Mouse (Mus musculus) liver, embryonic 11.5 days (tissue): Measurements from ENCODE around the gene Rap1b. TPM values are rescaled to one million over a fixed set of nuclear protein-coding genes. Genes with fewer than 3 reads are reported as not detected.

Experiments
- ATAC-seq: fragments of 200-750 bp; cut with Nextera tagmentation; replicated peaks from 2 replicates; pipeline ENCODE4 v1.8.0; 2017; ENCODE audit warnings: moderate number of reproducible peaks, mild to moderate bottlenecking, moderate TSS enrichment, moderate library complexity; ENCODE audit not compliant: low FRiP score
- DNase-seq: peaks from one replicate; pipeline ENCODE4 v3.0.0-alpha.2; 2017; ENCODE audit warnings: low spot score
- H3K27ac ChIP-seq: fragments of 300-500 bp; sonication (generic); 2 replicates; pipeline ENCODE4 v1.5.1; 2014; ENCODE audit warnings: mild to moderate bottlenecking, low read depth, low read length, control low read depth
- H3K27me3 ChIP-seq: fragments of 300-500 bp; sonication (generic); replicated peaks from 2 replicates; pipeline ENCODE4 v1.6.1; 2014; ENCODE audit warnings: low read length, mixed read lengths; ENCODE audit not compliant: control insufficient read depth, insufficient read depth
- H3K36me3 ChIP-seq: fragments of 300-500 bp; sonication (generic); 2 replicates; pipeline ENCODE4 v1.6.1; 2014; ENCODE audit warnings: mild to moderate bottlenecking, low read length, moderate library complexity, mixed read lengths; ENCODE audit not compliant: control insufficient read depth, insufficient read depth
- H3K4me1 ChIP-seq: fragments of 300-500 bp; sonication (generic); replicated peaks from 2 replicates; pipeline ENCODE4 v1.6.1; 2014; ENCODE audit warnings: low read length, mixed read lengths; ENCODE audit not compliant: control insufficient read depth, insufficient read depth
- H3K4me2 ChIP-seq: fragments of 300-500 bp; sonication (generic); 2 replicates; pipeline ENCODE4 v1.6.1; 2014; ENCODE audit warnings: mild to moderate bottlenecking, control low read depth, moderate library complexity
- H3K4me3 ChIP-seq: fragments of 300-500 bp; sonication (generic); 2 replicates; pipeline ENCODE4 v1.5.1; 2014; ENCODE audit warnings: low read depth, low read length, control low read depth
- H3K9ac ChIP-seq: fragments of 300-500 bp; sonication (generic); 2 replicates; pipeline ENCODE4 v1.6.1; 2014; ENCODE audit warnings: low read depth, low read length, control low read depth
- H3K9me3 ChIP-seq: fragments of 300-500 bp; sonication (generic); 2 replicates; pipeline ENCODE4 v1.6.1; 2016; ENCODE audit warnings: low read length, inconsistent platforms, mixed read lengths; ENCODE audit not compliant: control insufficient read depth
- WGBS: fragments of 180-500 bp; shearing (Covaris S2); extraction: QIAGEN DNeasy Blood & Tissue Kit; methylation state at CpG from one replicate; pipeline ENCODE4 v1.1.7; 2014; 5-methylcytosine and 5-hydroxymethylcytosine counted together
- polyA plus RNA-seq: library from polyadenylated mRNA; unstranded; fragments of >200 nt; fragmentation: Nextera tagmentation; extraction: Ambion mirVana; gene quantifications from 2 replicates; pipeline ENCODE4 v1.2.1, GENCODE M21; 2014

Gene Rap1b
- polyA plus RNA-seq, 1 experiment from 2014 or later, result 252 TPM

DNA sequence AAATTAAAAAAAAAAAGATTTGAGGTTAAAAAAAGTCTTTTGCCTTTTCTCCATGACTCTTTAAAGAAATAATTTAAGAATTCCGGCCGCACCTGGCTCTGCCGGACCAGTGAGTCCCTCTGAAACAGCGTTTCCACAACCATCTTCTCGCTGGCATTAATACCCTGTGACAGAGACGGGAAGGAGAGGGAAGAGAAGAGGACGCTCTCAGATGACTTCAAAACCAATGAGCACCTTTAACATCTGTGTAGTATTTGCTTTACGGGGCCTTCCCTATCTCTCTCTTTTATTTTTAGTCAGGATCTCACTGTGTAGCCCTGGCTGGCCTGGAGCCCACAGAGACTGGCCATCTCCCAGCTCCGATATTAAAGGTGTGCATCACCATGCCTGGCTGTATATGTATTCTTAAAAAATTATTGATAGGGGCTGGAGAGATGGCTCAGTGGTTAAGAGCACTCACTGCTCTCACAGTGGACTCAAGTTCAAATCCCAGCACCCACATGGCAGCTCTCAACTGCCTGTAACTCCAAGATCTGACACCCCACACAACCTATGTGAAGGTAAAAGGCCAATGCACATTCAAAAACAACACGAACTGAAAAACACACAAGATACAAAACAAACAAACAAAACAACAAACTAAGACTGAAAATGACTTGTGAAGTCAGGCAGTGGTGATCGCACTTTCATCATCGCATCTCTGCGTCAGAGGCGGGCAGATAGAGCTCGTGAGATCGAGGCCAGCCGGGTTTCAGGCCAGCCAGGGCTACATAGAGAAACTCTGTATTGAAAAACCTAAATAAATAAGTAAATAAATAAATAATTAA lies 68.1 kb downstream of the Rap1b start:
- WGBS, result 94% methylated on average over 17 of the region's 17 CpGs
- Histone ChIP-seq H3K27me3 (no peaks in the 10 kb centered on the region), H3K4me2 (no peak overlapping the region), H3K9me3 (no peaks in the 10 kb centered on the region), H3K36me3 (peaks cover 61% of the 10 kb centered on the region), H3K27ac (no peak overlapping the region), H3K9ac (no peak overlapping the region), H3K4me3 (no peak overlapping the region), H3K4me1 (no peaks in the 10 kb centered on the region)
- DNase-seq, result no peak
- no peak for ATAC-seq

DNA sequence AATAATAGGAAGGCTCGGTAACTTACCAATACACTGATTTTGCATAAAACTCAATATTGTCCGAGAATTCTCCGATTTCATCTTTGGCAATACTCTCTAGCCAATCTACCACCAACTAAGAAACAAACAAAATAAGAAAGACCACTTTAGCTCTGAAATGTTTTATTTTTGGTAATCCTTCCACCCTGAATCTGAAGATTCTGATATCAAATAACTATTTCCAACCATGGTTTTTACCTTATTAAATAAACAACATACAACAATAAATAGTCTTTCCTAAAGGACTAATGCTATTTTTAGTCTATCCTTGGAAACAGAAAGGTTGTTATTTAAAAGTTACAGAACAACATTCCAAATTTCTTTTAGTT lies 68.7 kb downstream of the Rap1b start:
- WGBS, result 93% methylated on average over 3 of the region's 3 CpGs
- ATAC-seq, result no peak
- H3K9ac ChIP-seq, result no peak overlapping the region

DNA sequence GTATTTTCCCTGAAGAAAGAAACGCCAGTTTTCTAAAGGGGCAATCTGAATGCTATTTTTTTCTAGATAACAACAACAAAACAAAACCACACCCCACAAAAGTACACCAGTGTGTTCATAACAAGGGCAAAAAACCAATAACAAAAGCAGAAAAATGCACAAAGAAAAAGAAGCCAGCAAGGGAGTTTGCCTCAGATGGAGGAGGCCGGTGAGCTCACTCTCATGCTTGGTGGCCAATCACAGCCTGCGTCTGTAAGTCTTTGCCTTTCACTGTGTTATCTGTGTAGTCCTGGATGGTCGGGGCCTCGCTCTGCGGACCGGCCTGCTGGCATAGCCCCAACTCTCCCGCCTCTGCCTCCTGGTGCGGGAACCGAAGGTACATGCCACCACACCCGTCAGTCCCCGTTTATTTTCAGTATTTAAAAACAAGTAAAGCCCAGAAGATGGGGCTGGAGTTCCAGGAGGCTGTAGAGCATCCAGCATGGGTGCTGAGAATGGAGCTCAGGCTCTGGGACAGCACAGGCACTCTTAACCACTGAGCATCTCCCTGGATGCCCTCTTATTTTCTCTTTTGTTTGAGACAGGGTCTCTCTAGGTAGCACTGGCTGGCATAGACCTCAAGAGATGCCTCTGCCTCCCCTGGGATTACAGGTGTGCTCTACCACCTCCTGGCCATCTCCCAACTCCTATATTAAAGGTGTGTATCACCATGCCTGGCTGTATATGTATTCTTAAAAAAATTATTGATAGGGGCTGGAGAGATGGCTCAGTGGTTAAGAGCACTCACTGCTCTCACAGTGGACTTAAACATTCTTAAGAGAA lies 69.3 kb downstream of the Rap1b start:
- Histone ChIP-seq H3K9ac (no peak overlapping the region), H3K4me1 (no peaks in the 10 kb centered on the region), H3K27ac (no peak overlapping the region), H3K4me2 (no peak overlapping the region), H3K27me3 (no peaks in the 10 kb centered on the region), H3K9me3 (no peaks in the 10 kb centered on the region), H3K4me3 (no peak overlapping the region), H3K36me3 (peaks cover 62% of the 10 kb centered on the region)
- WGBS, result 85% methylated on average over 12 of the region's 12 CpGs
- no peak for DNase-seq
- no peak for ATAC-seq

More for the DNA sequence above, 68.7 kb downstream of the Rap1b start:
- Histone ChIP-seq H3K27ac (no peak overlapping the region), H3K4me2 (no peak overlapping the region), H3K4me3 (no peak overlapping the region), H3K4me1 (no peaks in the 10 kb centered on the region), H3K9me3 (no peaks in the 10 kb centered on the region), H3K27me3 (no peaks in the 10 kb centered on the region), H3K36me3 (peaks cover 64% of the 10 kb centered on the region)
- DNase-seq, result no peak

DNA sequence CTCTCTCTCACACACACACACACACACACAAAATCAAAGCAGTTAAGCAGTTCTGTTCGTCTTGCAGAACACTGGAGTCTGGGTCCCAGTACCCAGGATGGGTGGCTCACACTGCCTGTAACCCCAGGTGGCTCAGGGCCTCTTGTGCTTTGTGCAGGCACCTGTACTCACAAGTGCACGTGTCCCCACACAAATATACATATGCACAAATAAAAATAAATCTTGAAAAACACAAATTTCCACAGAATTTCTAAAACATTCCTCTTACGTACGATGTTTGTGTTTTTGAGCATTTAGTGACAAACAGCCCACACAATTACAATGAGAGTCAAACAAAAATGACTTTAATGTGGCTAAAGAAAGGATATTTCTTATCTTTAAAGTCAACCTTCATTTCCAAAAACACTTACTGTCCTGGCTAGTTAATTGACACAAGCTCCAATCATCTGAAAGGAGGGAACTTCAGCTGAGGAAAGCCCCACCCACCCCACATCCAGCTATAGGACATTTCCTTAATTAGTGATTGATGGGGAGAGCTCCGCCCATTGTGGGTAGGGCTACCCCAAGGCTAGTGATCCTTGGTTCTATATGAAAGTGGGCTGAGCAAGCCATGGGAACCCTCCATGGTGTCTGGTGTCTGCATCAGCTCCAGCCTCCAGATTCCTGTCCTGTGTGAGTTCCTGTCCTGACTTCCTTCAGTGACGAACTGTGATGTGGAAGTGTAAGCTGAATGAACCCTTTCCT lies 70.3 kb downstream of the Rap1b start:
- H3K27ac ChIP-seq, result no peak overlapping the region
- H3K36me3 ChIP-seq, result peaks cover 60% of the 10 kb centered on the region
- WGBS, result 86% methylated on average over 6 of the region's 6 CpGs
- DNase-seq (no peak), ATAC-seq (0 out of 2 replicates have a peak, but pooled peaks have one; percentile 29)
- no peak overlapping the region for H3K4me3 ChIP-seq
- H3K4me1 ChIP-seq, result no peaks in the 10 kb centered on the region
- no peaks in the 10 kb centered on the region for H3K27me3 ChIP-seq
- H3K4me2 ChIP-seq, result no peak overlapping the region
- no peak overlapping the region for H3K9ac ChIP-seq
- no peaks in the 10 kb centered on the region for H3K9me3 ChIP-seq

DNA sequence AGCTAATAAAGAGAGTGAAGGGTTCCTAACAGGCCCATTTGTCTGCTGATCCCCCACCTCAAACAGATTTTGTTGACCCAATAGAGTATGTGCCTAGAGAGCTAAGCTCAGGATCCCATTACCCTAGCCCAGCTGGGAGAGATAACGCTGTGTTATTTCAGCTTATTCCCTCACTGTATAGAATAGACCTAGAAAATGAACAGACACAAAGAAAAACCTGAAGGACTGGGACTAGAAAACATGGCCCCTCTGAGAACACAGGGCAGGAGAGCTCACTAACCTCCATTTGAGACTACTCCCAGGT lies 71.1 kb downstream of the Rap1b start:
- no peak for DNase-seq
- Histone ChIP-seq H3K27me3 (no peaks in the 10 kb centered on the region), H3K9me3 (no peaks in the 10 kb centered on the region), H3K36me3 (peaks cover 63% of the 10 kb centered on the region), H3K4me2 (no peak overlapping the region), H3K27ac (no peak overlapping the region), H3K4me1 (no peaks in the 10 kb centered on the region), H3K4me3 (no peak overlapping the region), H3K9ac (no peak overlapping the region)
- WGBS, result 97% methylated on average over 1 of the region's 1 CpGs
- ATAC-seq, result no peak

DNA sequence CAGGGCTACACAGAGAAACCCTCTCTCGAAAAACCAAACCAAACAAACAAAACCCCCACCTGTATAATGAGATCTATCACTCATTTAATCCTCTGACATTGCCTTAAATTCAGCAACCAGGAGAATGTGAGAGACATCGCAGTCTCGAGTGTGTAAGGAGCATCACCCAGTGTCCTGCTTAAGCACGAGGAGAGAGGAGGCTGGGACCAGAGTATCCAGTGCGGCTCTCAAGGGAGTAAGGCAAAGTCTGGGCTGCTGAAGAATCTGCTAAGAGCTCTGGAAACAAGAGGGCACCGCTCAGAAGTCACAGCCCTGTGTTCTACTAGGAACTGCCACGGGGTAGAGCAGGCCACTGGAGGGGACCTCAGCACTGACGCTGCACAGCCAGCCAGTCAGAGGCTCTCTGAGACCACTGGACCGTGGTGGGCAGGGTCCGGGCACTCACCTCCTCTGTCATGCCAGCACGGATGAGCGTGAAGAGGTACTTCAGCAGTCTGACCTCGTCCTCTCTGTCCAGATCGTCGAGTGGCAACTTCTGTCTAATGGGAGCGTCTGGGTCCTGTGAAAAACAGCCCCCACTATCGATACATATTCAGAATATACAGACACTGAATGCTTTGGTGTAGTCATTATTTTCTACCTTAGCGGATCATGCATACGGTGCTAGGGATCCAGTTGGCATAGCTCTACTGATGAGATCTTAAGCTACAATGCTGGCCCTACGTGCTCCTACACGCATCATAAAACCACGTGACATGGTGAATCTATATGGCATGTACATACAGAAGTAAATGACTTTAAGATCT lies 71.6 kb downstream of the Rap1b start:
- no peak overlapping the region for H3K4me2 ChIP-seq
- no peaks in the 10 kb centered on the region for H3K4me1 ChIP-seq
- no peak overlapping the region for H3K9ac ChIP-seq
- H3K36me3 ChIP-seq, result peaks cover 63% of the 10 kb centered on the region
- H3K9me3 ChIP-seq, result no peaks in the 10 kb centered on the region
- 94% methylated on average over 22 of the region's 22 CpGs for WGBS
- no peaks in the 10 kb centered on the region for H3K27me3 ChIP-seq
- H3K4me3 ChIP-seq, result no peak overlapping the region
- ATAC-seq (no peak), DNase-seq (no peak)
- no peak overlapping the region for H3K27ac ChIP-seq

DNA sequence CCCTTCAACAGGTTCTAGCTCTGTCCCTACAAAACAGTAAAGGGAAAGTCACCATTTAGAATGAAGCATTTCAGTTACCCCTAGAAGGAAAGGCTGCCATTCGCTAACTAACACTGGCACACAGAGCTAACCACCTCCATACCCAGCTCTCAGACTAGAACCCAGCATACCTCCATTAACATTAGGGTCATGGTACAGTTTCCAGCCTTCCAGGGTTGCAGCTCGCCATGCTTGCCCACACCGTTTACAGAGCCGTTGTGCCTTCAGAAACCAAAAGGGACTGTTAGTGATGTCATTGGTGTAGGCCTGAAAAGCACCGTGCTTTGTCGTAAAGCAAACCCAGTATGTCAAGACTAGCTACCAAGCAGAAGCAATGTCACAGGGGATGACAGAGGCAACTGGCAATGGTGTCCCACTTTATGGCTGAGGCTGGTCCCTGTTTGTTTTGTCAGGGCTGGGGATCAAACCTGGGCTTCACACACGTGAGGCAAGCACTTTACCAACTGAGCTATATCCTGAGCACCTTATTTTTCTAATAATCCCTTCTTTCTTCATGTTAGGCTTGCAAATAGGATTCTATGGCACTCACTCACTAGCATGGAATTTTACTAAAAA lies 72.6 kb downstream of the Rap1b start:
- Histone ChIP-seq H3K4me3 (no peak overlapping the region), H3K9me3 (no peaks in the 10 kb centered on the region), H3K36me3 (peaks cover 57% of the 10 kb centered on the region), H3K9ac (no peak overlapping the region), H3K4me1 (no peaks in the 10 kb centered on the region), H3K4me2 (no peak overlapping the region), H3K27me3 (no peaks in the 10 kb centered on the region), H3K27ac (no peak overlapping the region)
- DNase-seq, result no peak
- ATAC-seq, result no peak
- WGBS, result 93% methylated on average over 7 of the region's 7 CpGs
